Mouse (Mus musculus): ENCODE measurements around the gene Pfdn4. TPM values are rescaled to one million over a fixed set of nuclear protein-coding genes. Genes with fewer than 3 reads are reported as not detected.

Pfdn4 gene
- polyA plus RNA-seq, 1 experiment from 2014 or later, result 18.1 TPM

GRCm38 (mm10) chr2:170487202-170487601 is 9.0 kb upstream of the Pfdn4 start:
- Histone ChIP-seq H3K9ac (ENCODE audit: low read depth, low read length) (no peak overlapping the region), H3K4me3 (ENCODE audit: low read depth, low read length) (no peak overlapping the region), H3K4me1 (ENCODE audit: control insufficient read depth, low read depth, low read length) (no peaks in the 10 kb centered on the region), H3K27me3 (ENCODE audit: control insufficient read depth, insufficient read depth, low read depth, low read length) (no peaks in the 10 kb centered on the region; the same call in 1 of the 2 replicates), H3K4me2 (ENCODE audit: low read depth, low read length) (no peak overlapping the region), H3K27ac (ENCODE audit: low read length) (no peak overlapping the region), H3K36me3 (ENCODE audit: control insufficient read depth, insufficient read depth) (no peaks in the 10 kb centered on the region), H3K9me3 (replicated peaks; ENCODE audit: control insufficient read depth, low read length) (no peaks in the 10 kb centered on the region)
- no peak for ATAC-seq (ENCODE audit: low read depth)
- WGBS (ENCODE audit: insufficient replicate concordance), result 67% methylated on average over 7 of the region's 7 CpGs

GRCm38 (mm10) chr2:170487890-170488502 is 8.2 kb upstream of the Pfdn4 start:
- no peaks in the 10 kb centered on the region; the same call in 1 of the 2 replicates for H3K27me3 ChIP-seq (ENCODE audit: control insufficient read depth, insufficient read depth, low read depth, low read length)
- no peaks in the 10 kb centered on the region for H3K4me1 ChIP-seq (ENCODE audit: control insufficient read depth, low read depth, low read length)
- no peak overlapping the region for H3K4me3 ChIP-seq (ENCODE audit: low read depth, low read length)
- no peak overlapping the region for H3K27ac ChIP-seq (ENCODE audit: low read length)
- H3K9ac ChIP-seq (ENCODE audit: low read depth, low read length), result no peak overlapping the region
- H3K9me3 ChIP-seq (replicated peaks; ENCODE audit: control insufficient read depth, low read length), result no peaks in the 10 kb centered on the region
- no peaks in the 10 kb centered on the region for H3K36me3 ChIP-seq (ENCODE audit: control insufficient read depth, insufficient read depth)
- no peak overlapping the region for H3K4me2 ChIP-seq (ENCODE audit: low read depth, low read length)
- 52% methylated on average over 26 of the region's 26 CpGs for WGBS (ENCODE audit: insufficient replicate concordance)
- no peak for ATAC-seq (ENCODE audit: low read depth)

GRCm38 (mm10) chr2:170494784-170495710 is 1.2 kb upstream of the Pfdn4 start:
- no peak for ATAC-seq (ENCODE audit: low read depth)
- WGBS (ENCODE audit: insufficient replicate concordance), result 6% methylated on average over 31 of the region's 31 CpGs
- H3K4me2 ChIP-seq (ENCODE audit: low read depth, low read length), result no peak overlapping the region

DNA sequence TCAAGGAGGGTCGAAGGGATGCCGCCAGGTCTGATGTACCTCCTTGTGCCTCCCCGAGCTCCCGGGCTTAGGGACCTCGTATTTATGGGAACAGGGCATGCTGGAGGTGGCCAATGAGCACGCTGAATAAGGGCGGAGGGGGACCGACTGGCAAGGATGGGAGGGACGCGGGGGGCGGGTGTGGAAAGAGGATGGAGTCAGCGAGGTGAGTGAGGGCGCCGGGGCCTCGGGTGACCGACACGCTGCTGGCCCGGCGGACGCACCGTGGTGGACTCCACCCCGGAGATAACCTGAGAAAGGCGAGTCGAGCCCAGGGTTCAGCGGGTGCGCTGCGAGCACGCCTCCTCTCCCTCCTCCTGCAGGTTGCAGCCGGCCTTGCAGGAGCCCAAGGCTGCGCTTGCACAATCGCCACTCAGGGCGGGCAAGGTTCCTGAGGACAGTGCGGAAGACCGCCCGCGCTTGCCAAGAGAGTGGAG is 901 bp downstream of the Pfdn4 start, which contains the start of gene Cyp24a1:
TSS of gene Cyp24a1 (minus strand) at position 55 of the 476 bp plus-strand sequence.
- under 1% methylated on average over 35 of the region's 36 CpGs for WGBS (ENCODE audit: insufficient replicate concordance)
- Histone ChIP-seq H3K27me3 (ENCODE audit: control insufficient read depth, insufficient read depth, low read depth, low read length) (peaks cover 39% of the 10 kb centered on the region), H3K4me2 (ENCODE audit: low read depth, low read length) (no peak within 1 kb of the TSS), H3K9ac (ENCODE audit: low read depth, low read length) (no peak within 1 kb of the TSS), H3K4me1 (ENCODE audit: control insufficient read depth, low read depth, low read length) (no peaks in the 10 kb centered on the region; the same call in 1 of the 2 replicates), H3K36me3 (ENCODE audit: control insufficient read depth, insufficient read depth) (no peaks in the 10 kb centered on the region), H3K9me3 (replicated peaks; ENCODE audit: control insufficient read depth, low read length) (no peaks in the 10 kb centered on the region), H3K4me3 (ENCODE audit: low read depth, low read length) (0 out of 2 replicates have a peak within 1 kb of the TSS, but pooled peaks have one; percentile 6), H3K27ac (ENCODE audit: low read length) (no peak within 1 kb of the TSS)
- ATAC-seq (ENCODE audit: low read depth), result peak; percentile 32; the same call in 1 of the 2 replicates

More at GRCm38 (mm10) chr2:170494784-170495710, 1.2 kb upstream of the Pfdn4 start:
- Histone ChIP-seq H3K27me3 (ENCODE audit: control insufficient read depth, insufficient read depth, low read depth, low read length) (peaks cover 39% of the 10 kb centered on the region), H3K4me1 (ENCODE audit: control insufficient read depth, low read depth, low read length) (no peaks in the 10 kb centered on the region; the same call in 1 of the 2 replicates), H3K9ac (ENCODE audit: low read depth, low read length) (no peak overlapping the region), H3K27ac (ENCODE audit: low read length) (no peak overlapping the region), H3K4me3 (ENCODE audit: low read depth, low read length) (no peak overlapping the region), H3K36me3 (ENCODE audit: control insufficient read depth, insufficient read depth) (no peaks in the 10 kb centered on the region), H3K9me3 (replicated peaks; ENCODE audit: control insufficient read depth, low read length) (no peaks in the 10 kb centered on the region)

DNA sequence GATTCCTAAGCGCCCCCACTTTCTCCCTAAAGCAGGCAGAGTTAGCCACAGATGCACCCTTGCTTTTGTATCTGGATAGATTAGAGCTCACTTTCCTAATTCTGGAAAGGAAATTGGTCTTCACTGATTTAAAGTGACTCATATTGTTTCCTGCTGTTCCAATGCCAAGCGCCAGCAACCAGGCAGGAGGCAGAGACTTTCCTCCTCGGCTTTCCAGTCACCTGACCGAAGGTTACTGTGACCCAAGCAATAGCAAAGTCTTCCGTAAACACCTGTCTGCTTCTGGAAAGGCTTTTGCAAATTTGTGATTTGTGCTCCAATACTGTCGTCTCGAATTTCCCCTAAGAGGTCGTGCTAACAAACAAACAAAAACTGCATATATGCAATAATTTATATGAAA is 1.8 kb downstream of the Pfdn4 start:
- H3K9me3 ChIP-seq (replicated peaks; ENCODE audit: control insufficient read depth, low read length), result no peaks in the 10 kb centered on the region
- no peak overlapping the region for H3K4me3 ChIP-seq (ENCODE audit: low read depth, low read length)
- H3K4me2 ChIP-seq (ENCODE audit: low read depth, low read length), result no peak overlapping the region
- no peak overlapping the region for H3K9ac ChIP-seq (ENCODE audit: low read depth, low read length)
- H3K4me1 ChIP-seq (ENCODE audit: control insufficient read depth, low read depth, low read length), result no peaks in the 10 kb centered on the region; the same call in 1 of the 2 replicates
- 12% methylated on average over 8 of the region's 8 CpGs for WGBS (ENCODE audit: insufficient replicate concordance)
- no peak overlapping the region for H3K27ac ChIP-seq (ENCODE audit: low read length)
- H3K27me3 ChIP-seq (ENCODE audit: control insufficient read depth, insufficient read depth, low read depth, low read length), result peaks cover 39% of the 10 kb centered on the region
- no peaks in the 10 kb centered on the region for H3K36me3 ChIP-seq (ENCODE audit: control insufficient read depth, insufficient read depth)
- ATAC-seq (ENCODE audit: low read depth), result no peak

DNA sequence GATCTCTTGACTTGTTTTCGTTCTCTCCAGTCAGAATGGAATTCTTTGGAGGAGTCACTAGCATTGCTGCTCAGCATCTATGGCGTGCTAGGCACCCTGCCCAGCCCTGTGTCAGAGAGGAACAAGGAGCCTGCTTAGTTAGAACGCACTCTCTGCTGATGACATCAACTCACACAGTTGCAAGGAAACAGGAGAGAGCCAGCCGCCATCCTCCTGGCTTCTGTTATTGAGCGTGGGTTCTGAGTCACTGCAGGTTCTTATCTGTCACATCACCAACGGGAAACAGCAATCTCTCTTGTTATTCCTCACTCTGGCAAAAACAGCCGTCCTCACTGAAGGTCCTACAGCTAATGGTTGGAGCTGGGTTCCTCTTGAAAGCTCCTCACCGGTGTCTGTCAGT is 7.1 kb downstream of the Pfdn4 start:
- Histone ChIP-seq H3K4me3 (ENCODE audit: low read depth, low read length) (no peak overlapping the region), H3K9ac (ENCODE audit: low read depth, low read length) (no peak overlapping the region), H3K27me3 (ENCODE audit: control insufficient read depth, insufficient read depth, low read depth, low read length) (no peaks in the 10 kb centered on the region), H3K36me3 (ENCODE audit: control insufficient read depth, insufficient read depth) (no peaks in the 10 kb centered on the region), H3K27ac (ENCODE audit: low read length) (no peak overlapping the region), H3K4me2 (ENCODE audit: low read depth, low read length) (no peak overlapping the region), H3K9me3 (replicated peaks; ENCODE audit: control insufficient read depth, low read length) (no peaks in the 10 kb centered on the region), H3K4me1 (ENCODE audit: control insufficient read depth, low read depth, low read length) (no peaks in the 10 kb centered on the region)
- no peak for ATAC-seq (ENCODE audit: low read depth)
- 17% methylated on average over 8 of the region's 8 CpGs for whole genome bisulfite sequencing (ENCODE audit: insufficient replicate concordance)

GRCm38 (mm10) chr2:170503983-170504382 is 7.8 kb downstream of the Pfdn4 start:
- 10% methylated on average over 4 of the region's 4 CpGs for WGBS (ENCODE audit: insufficient replicate concordance)
- no peak for ATAC-seq (ENCODE audit: low read depth)
- Histone ChIP-seq H3K9me3 (replicated peaks; ENCODE audit: control insufficient read depth, low read length) (no peaks in the 10 kb centered on the region), H3K9ac (ENCODE audit: low read depth, low read length) (no peak overlapping the region), H3K4me3 (ENCODE audit: low read depth, low read length) (no peak overlapping the region), H3K36me3 (ENCODE audit: control insufficient read depth, insufficient read depth) (no peaks in the 10 kb centered on the region), H3K27me3 (ENCODE audit: control insufficient read depth, insufficient read depth, low read depth, low read length) (no peaks in the 10 kb centered on the region), H3K27ac (ENCODE audit: low read length) (no peak overlapping the region), H3K4me1 (ENCODE audit: control insufficient read depth, low read depth, low read length) (peaks cover 2% of the 10 kb centered on the region), H3K4me2 (ENCODE audit: low read depth, low read length) (no peak overlapping the region)

- H3K27ac ChIP-seq (ENCODE audit: low read length), result no peak overlapping the region
- H3K4me1 ChIP-seq (ENCODE audit: control insufficient read depth, low read depth, low read length), result peaks cover 14% of the 10 kb centered on the region
- H3K9me3 ChIP-seq (replicated peaks; ENCODE audit: control insufficient read depth, low read length), result no peaks in the 10 kb centered on the region
- no peak overlapping the region for H3K4me2 ChIP-seq (ENCODE audit: low read depth, low read length)
- no peak overlapping the region for H3K9ac ChIP-seq (ENCODE audit: low read depth, low read length)
- H3K27me3 ChIP-seq (ENCODE audit: control insufficient read depth, insufficient read depth, low read depth, low read length), result no peaks in the 10 kb centered on the region
- no peak overlapping the region for H3K4me3 ChIP-seq (ENCODE audit: low read depth, low read length)
- WGBS (ENCODE audit: insufficient replicate concordance), result 4% methylated on average over 10 of the region's 10 CpGs
- no peak for ATAC-seq (ENCODE audit: low read depth)
- H3K36me3 ChIP-seq (ENCODE audit: control insufficient read depth, insufficient read depth), result no peaks in the 10 kb centered on the region
Observed at GRCm38 (mm10) chr2:170507734-170508133, 11.5 kb downstream of the Pfdn4 start.
